Mouse (Mus musculus): ENCODE measurements around the gene Tll2.

Gene Tll2

GRCm38 (mm10) chr19:41206811-41207344 lies at the start of gene Tll2:
Gene Tll2 (minus strand): TSS chr19:41206835.
- peak; percentile 59 for DNase-seq (ENCODE audit: low read depth, low spot score)

- DNase-seq (ENCODE audit: low read depth, low spot score): no peak
Observed at GRCm38 (mm10) chr19:41254584-41254983, 47.9 kb upstream of the Tll2 start.

- no peak for DNase-seq (ENCODE audit: low read depth, low spot score)
Observed at GRCm38 (mm10) chr19:41248968-41249367, 42.3 kb upstream of the Tll2 start.

GRCm38 (mm10) chr19:41248271-41248670 lies 41.6 kb upstream of the Tll2 start:
- no peak for DNase-seq (ENCODE audit: low read depth, low spot score)

GRCm38 (mm10) chr19:41246271-41246670 lies 39.6 kb upstream of the Tll2 start:
- DNase-seq (ENCODE audit: low read depth, low spot score): no peak

GRCm38 (mm10) chr19:41244581-41244980 lies 37.9 kb upstream of the Tll2 start:
- peak; percentile 50 for DNase-seq (ENCODE audit: low read depth, low spot score)

- DNase-seq (ENCODE audit: low read depth, low spot score): no peak
Observed at GRCm38 (mm10) chr19:41241997-41242396, 35.4 kb upstream of the Tll2 start.

GRCm38 (mm10) chr19:41233698-41234097 lies 27.1 kb upstream of the Tll2 start:
- DNase-seq (ENCODE audit: low read depth, low spot score): no peak

- no peak for DNase-seq (ENCODE audit: low read depth, low spot score)
Observed at GRCm38 (mm10) chr19:41208326-41208725, 1.7 kb upstream of the Tll2 start.

- peak; percentile 17 for DNase-seq (ENCODE audit: low read depth, low spot score)
Observed at GRCm38 (mm10) chr19:41206041-41206810, 409 bp downstream of the Tll2 start.

GRCm38 (mm10) chr19:41204159-41205081 lies 2.2 kb downstream of the Tll2 start:
- peak; percentile 41 for DNase-seq (ENCODE audit: low read depth, low spot score)

- DNase-seq (ENCODE audit: low read depth, low spot score): no peak
Observed at GRCm38 (mm10) chr19:41197606-41198005, 9.0 kb downstream of the Tll2 start.

- DNase-seq (ENCODE audit: low read depth, low spot score): no peak
Observed at GRCm38 (mm10) chr19:41193379-41193778, 13.3 kb downstream of the Tll2 start.

- no peak for DNase-seq (ENCODE audit: low read depth, low spot score)
Observed at GRCm38 (mm10) chr19:41192953-41193352, 13.7 kb downstream of the Tll2 start.

- peak; percentile 44 for DNase-seq (ENCODE audit: low read depth, low spot score)
Observed at GRCm38 (mm10) chr19:41191724-41192123, 14.9 kb downstream of the Tll2 start.

- DNase-seq (ENCODE audit: low read depth, low spot score): no peak
Observed at GRCm38 (mm10) chr19:41190876-41191434, 15.7 kb downstream of the Tll2 start.

GRCm38 (mm10) chr19:41177331-41177730 lies 29.3 kb downstream of the Tll2 start:
- no peak for DNase-seq (ENCODE audit: low read depth, low spot score)

- DNase-seq (ENCODE audit: low read depth, low spot score): no peak
Observed at GRCm38 (mm10) chr19:41176881-41177280, 29.8 kb downstream of the Tll2 start.

GRCm38 (mm10) chr19:41165914-41166235 lies 40.8 kb downstream of the Tll2 start:
- no peak for DNase-seq (ENCODE audit: low read depth, low spot score)

GRCm38 (mm10) chr19:41165144-41165913 lies 41.3 kb downstream of the Tll2 start:
- no peak for DNase-seq (ENCODE audit: low read depth, low spot score)

GRCm38 (mm10) chr19:41164447-41165095 lies 42.1 kb downstream of the Tll2 start:
- no peak for DNase-seq (ENCODE audit: low read depth, low spot score)
